Mouse (Mus musculus): ENCODE results near the gene Polr1b. TPM values are rescaled to one million over a fixed set of nuclear protein-coding genes. Genes with fewer than 3 reads are reported as not detected.
A peak's percentile ranks its signal among the peaks of the same experiment; 100 is the strongest.

The Polr1b gene
- polyA plus RNA-seq, 1 experiment from 2014 or later = 28.5 TPM

DNA sequence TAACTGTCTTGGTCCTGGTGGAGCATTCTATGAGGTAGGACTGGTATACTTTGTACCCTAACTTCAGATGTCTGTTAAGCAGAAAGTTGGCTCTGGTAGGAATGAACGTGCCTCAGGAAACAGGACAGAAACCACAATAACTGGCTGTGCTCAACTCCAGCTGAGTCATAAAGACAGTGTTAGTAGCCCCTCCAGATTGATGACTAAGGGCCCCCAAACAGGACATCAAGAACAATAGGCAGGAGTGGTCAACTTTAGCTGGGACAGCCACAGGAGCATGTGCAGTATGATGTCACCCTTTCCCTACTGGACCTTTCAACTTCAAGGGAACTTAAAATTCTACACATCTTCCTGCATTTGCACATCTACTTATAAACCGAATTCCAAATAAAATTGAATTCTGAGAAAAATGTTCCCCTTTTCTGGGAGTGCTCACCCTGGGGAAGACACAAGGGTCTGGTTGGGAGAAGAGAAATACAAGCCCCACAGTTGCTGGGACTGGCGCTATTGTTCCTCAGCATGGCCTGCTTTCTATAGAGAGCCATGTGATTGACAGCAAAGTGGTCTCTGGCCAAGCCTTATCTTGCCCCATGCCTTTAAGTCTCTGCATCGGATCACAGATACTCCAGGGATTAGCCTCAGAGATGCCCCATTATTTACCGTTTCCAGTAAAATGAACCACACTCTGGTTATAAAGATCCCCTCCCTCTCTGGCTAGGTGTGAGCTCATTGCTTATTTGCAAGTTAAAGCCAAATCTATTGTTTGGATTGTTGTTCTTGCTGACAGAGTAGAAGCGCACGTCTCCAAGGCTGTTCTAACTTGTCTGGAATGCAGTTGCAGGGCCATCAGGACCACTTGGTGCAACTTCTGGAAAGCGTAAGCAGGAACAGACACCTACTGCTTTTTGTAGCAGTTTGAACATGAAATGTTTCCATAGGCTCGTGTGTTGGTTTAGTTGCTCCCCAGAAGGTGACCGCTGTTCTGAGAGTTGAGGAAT is 66.0 kb downstream of the Polr1b start:
- ATAC-seq (ENCODE audit: insufficient read depth) (peak; percentile 31; the same call in 1 of the 2 replicates), DNase-seq (peak; percentile 34)
- Histone ChIP-seq H3K27me3 (ENCODE audit: insufficient read depth, low read length) (no peaks in the 10 kb centered on the region), H3K4me1 (ENCODE audit: insufficient read depth) (no peaks in the 10 kb centered on the region), H3K4me3 (ENCODE audit: low read depth, low read length) (no peak overlapping the region), H3K9me3 (ENCODE audit: low read depth, low read length) (no peaks in the 10 kb centered on the region), H3K9ac (no peak overlapping the region), H3K27ac (ENCODE audit: low read depth) (peak overlapping the region; percentile 31; the same call in 1 of the 2 replicates), H3K36me3 (ENCODE audit: insufficient read depth) (no peaks in the 10 kb centered on the region), H3K4me2 (no peak overlapping the region)
- no peak for TF ChIP-seq CTCF (IDR thresholded peaks at IDR 0.05; ENCODE audit: low read depth)
- WGBS = 68% methylated on average over 10 of the region's 10 CpGs

DNA sequence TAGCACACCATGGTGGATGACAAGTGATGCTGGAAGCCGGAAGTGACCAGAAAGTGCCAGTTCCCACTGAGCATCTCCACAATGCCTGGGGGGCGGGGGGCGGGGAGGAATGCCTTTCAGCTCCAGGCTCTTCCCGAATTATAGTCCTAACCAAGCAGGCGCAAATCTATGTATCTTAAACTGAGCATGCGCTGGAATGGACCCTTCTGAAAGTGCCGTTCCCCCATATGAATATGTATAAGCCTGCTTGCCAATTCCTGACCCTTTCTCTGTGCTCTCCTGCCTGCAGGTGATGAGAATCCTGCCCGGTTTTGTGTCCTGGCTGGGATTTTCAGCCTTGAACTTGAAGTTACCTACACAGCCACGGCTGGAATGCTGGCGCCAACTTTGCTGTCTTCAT is 72.6 kb downstream of the Polr1b start:
- H3K27ac ChIP-seq (ENCODE audit: low read depth) = no peak overlapping the region
- ATAC-seq (ENCODE audit: insufficient read depth) = no peak
- H3K36me3 ChIP-seq (ENCODE audit: insufficient read depth) = no peaks in the 10 kb centered on the region
- H3K4me2 ChIP-seq = no peak overlapping the region
- TF ChIP-seq CTCF (IDR thresholded peaks at IDR 0.05; ENCODE audit: low read depth) = no peak
- DNase-seq = no peak
- WGBS = 42% methylated on average over 10 of the region's 10 CpGs
- no peaks in the 10 kb centered on the region for H3K4me1 ChIP-seq (ENCODE audit: insufficient read depth)
- H3K27me3 ChIP-seq (ENCODE audit: insufficient read depth, low read length) = no peaks in the 10 kb centered on the region
- H3K9ac ChIP-seq = no peak overlapping the region
- no peaks in the 10 kb centered on the region for H3K9me3 ChIP-seq (ENCODE audit: low read depth, low read length)
- H3K4me3 ChIP-seq (ENCODE audit: low read depth, low read length) = no peak overlapping the region

DNA sequence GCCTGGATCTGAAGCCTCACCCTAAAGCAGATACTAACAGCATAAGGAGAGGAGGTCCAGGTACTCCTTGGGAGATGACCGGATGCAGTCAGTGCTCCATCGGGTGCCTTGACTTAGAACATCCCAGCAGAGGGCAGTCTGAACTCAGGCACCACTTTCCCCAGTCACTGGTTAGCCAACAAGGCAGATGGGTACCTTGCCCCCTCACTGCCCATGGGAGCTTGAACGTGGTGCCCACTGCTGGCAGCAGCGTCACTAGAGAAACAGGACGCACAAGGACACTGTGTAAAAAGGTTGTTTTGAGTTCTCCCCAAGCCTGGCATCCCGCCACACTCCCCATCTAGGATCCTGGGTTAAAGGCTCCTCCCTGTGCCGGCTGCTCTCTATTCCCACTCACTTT is 73.7 kb downstream of the Polr1b start:
- H3K27ac ChIP-seq (ENCODE audit: low read depth) = no peak overlapping the region
- TF ChIP-seq CTCF (IDR thresholded peaks at IDR 0.05; ENCODE audit: low read depth) = peak; percentile 73
- H3K4me2 ChIP-seq = no peak overlapping the region
- H3K9ac ChIP-seq = no peak overlapping the region
- 37% methylated on average over 7 of the region's 7 CpGs for WGBS
- H3K4me1 ChIP-seq (ENCODE audit: insufficient read depth) = no peaks in the 10 kb centered on the region
- DNase-seq (peak; percentile 69), ATAC-seq (ENCODE audit: insufficient read depth) (no peak; the same call in 1 of the 2 replicates)
- no peaks in the 10 kb centered on the region for H3K36me3 ChIP-seq (ENCODE audit: insufficient read depth)
- H3K4me3 ChIP-seq (ENCODE audit: low read depth, low read length) = no peak overlapping the region
- H3K9me3 ChIP-seq (ENCODE audit: low read depth, low read length) = no peaks in the 10 kb centered on the region
- no peaks in the 10 kb centered on the region for H3K27me3 ChIP-seq (ENCODE audit: insufficient read depth, low read length)

DNA sequence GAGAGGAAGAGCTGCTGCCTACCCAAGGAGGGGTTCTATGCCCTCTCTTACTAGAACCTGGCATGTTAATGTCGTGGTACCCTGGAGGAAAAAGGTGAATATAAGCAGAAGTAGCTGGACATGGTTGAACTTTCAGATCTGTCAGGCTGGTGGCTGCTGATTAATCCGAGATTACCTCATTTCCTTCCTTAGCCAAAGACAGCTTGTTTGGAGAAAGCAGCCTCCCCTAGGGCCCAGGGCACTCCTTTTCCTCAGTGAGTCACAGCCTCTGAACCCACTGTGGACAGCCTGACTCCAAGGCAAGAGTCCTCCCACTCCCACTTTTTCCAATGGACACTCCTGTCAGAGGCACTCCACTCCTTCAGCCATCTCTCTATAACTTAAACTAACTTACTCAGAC is 74.8 kb downstream of the Polr1b start:
- no peaks in the 10 kb centered on the region for H3K9me3 ChIP-seq (ENCODE audit: low read depth, low read length)
- no peak overlapping the region for H3K4me2 ChIP-seq
- no peak for TF ChIP-seq CTCF (IDR thresholded peaks at IDR 0.05; ENCODE audit: low read depth)
- no peak overlapping the region for H3K9ac ChIP-seq
- H3K27ac ChIP-seq (ENCODE audit: low read depth) = no peak overlapping the region
- ATAC-seq (ENCODE audit: insufficient read depth) (no peak), DNase-seq (peak; percentile 41)
- 54% methylated on average over 2 of the region's 2 CpGs for WGBS
- no peaks in the 10 kb centered on the region for H3K4me1 ChIP-seq (ENCODE audit: insufficient read depth)
- H3K27me3 ChIP-seq (ENCODE audit: insufficient read depth, low read length) = no peaks in the 10 kb centered on the region
- no peak overlapping the region for H3K4me3 ChIP-seq (ENCODE audit: low read depth, low read length)
- no peaks in the 10 kb centered on the region for H3K36me3 ChIP-seq (ENCODE audit: insufficient read depth)

Other genes with a start within 250 kb of the Polr1b start
- gene Fbln7, start 238.0 kb upstream of the Polr1b start, polyA plus RNA-seq (2014; fragmentation: Nextera tagmentation; extraction: Ambion mirVana) = 7.5 and 9.1 TPM in 2 replicates
- 7.9 and 8.2 TPM in 2 replicates for gene Zc3h8, start 156.9 kb upstream of the Polr1b start, polyA plus RNA-seq (2014; fragmentation: Nextera tagmentation; extraction: Ambion mirVana)
- 1.3 and 1.6 TPM in 2 replicates for gene Zc3h6, start 133.6 kb upstream of the Polr1b start, polyA plus RNA-seq (2014; fragmentation: Nextera tagmentation; extraction: Ambion mirVana)
- 15.8 and 16.7 TPM in 2 replicates for gene Gm10762, start 133.3 kb upstream of the Polr1b start, polyA plus RNA-seq (2014; fragmentation: Nextera tagmentation; extraction: Ambion mirVana)
- gene Vinac1, start 52.8 kb upstream of the Polr1b start, polyA plus RNA-seq (2014; fragmentation: Nextera tagmentation; extraction: Ambion mirVana) = 0.17 and 0.23 TPM in 2 replicates
- 16.5 and 17.5 TPM in 2 replicates for gene Ttl, start 35.1 kb upstream of the Polr1b start, polyA plus RNA-seq (2014; fragmentation: Nextera tagmentation; extraction: Ambion mirVana)
- gene Chchd5, start 28.7 kb downstream of the Polr1b start, polyA plus RNA-seq (2014; fragmentation: Nextera tagmentation; extraction: Ambion mirVana) = 25.7 and 28.2 TPM in 2 replicates
- gene Slc20a1, start 97.8 kb downstream of the Polr1b start, polyA plus RNA-seq (2014; fragmentation: Nextera tagmentation; extraction: Ambion mirVana) = 29.5 and 34.4 TPM in 2 replicates
- 73.4 and 79.4 TPM in 2 replicates for gene Ckap2l, start 196.2 kb downstream of the Polr1b start, polyA plus RNA-seq (2014; fragmentation: Nextera tagmentation; extraction: Ambion mirVana)
- gene Il1a, start 209.0 kb downstream of the Polr1b start, polyA plus RNA-seq (2014; fragmentation: Nextera tagmentation; extraction: Ambion mirVana) = not detected in 2 replicates

All from lung, embryonic 14.5 days (tissue).